Mouse (Mus musculus) left cerebral cortex, adult 8-10 months (tissue): ENCODE measurements around the gene Zfp131. TPM values are rescaled to one million over a fixed set of nuclear protein-coding genes. Genes with fewer than 3 reads are reported as not detected.

Experiments used
- DNase-seq, 2 experiments: peaks; one replicate each; pipeline ENCODE4 v3.0.0; 2022; ENCODE audit warnings: low spot score in 2 of 2
- total RNA-seq, 4 experiments: library from RNA; stranded (reverse); gene quantifications; 2 replicates each; pipeline ENCODE4 v1.2.4; 2022

Gene Zfp131
- total RNA-seq, 4 experiments from 2014 or later = 42.4 to 45.3 (median 44.6) TPM

DNA sequence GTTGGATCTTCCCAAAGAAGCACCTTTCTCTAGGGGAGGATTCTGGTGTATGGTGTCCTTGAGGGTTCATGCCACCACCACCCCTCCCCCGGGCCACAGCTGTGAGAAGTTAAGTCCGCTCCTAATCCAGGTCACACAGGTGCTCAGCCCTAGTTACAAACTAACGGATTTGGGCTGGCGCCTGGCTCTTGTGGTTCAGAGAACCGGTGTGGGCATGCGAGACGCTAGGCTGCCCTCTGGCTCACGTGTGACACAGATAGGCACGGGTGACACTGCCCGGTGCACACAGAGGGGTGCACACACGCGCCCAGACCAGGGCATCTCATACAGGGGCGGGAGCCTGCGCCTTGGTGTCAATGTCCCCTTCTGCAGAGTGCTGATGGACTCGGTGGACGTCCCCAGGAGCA lies 35.5 kb downstream of the Zfp131 start:
- peak; percentile 27 to 38 for DNase-seq

- DNase-seq = peak in 1 of 2 experiments; percentile 9
Measured at GRCm38 (mm10) chr13:119754635-119755020, 36.1 kb downstream of the Zfp131 start.

GRCm38 (mm10) chr13:119753859-119754634 lies 36.6 kb downstream of the Zfp131 start:
- DNase-seq = peak in 1 of 2 experiments; percentile 49

DNA sequence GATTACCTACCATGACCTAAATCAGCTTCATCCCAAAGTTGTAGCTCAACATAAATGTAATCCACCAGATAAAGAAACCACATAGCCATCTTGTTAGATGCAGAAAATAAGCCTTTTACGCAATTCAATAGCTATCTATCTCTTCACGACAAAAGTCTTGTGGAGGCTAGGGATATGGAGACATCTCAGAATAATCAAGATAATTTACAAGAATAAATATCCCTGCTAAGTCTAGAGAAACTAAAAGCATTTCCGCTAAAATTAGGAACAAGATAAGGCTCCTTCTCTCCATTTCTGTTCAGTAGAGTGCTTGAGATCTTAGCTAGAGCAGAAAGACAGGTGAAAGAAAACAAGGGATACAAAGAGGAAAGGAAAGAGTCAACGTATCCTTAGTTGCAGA lies 43.8 kb downstream of the Zfp131 start:
- no peak for DNase-seq

- DNase-seq = no peak
Measured at GRCm38 (mm10) chr13:119743470-119743869, 47.2 kb downstream of the Zfp131 start.

- DNase-seq = no peak
Measured at GRCm38 (mm10) chr13:119742711-119743415, 47.8 kb downstream of the Zfp131 start.

GRCm38 (mm10) chr13:119741390-119742237 lies 49.1 kb downstream of the Zfp131 start:
- DNase-seq = no peak

- no peak for DNase-seq
Measured at GRCm38 (mm10) chr13:119731448-119731847, 59.2 kb downstream of the Zfp131 start.

- DNase-seq = no peak
Measured at GRCm38 (mm10) chr13:119729406-119729805, 61.3 kb downstream of the Zfp131 start.

DNA sequence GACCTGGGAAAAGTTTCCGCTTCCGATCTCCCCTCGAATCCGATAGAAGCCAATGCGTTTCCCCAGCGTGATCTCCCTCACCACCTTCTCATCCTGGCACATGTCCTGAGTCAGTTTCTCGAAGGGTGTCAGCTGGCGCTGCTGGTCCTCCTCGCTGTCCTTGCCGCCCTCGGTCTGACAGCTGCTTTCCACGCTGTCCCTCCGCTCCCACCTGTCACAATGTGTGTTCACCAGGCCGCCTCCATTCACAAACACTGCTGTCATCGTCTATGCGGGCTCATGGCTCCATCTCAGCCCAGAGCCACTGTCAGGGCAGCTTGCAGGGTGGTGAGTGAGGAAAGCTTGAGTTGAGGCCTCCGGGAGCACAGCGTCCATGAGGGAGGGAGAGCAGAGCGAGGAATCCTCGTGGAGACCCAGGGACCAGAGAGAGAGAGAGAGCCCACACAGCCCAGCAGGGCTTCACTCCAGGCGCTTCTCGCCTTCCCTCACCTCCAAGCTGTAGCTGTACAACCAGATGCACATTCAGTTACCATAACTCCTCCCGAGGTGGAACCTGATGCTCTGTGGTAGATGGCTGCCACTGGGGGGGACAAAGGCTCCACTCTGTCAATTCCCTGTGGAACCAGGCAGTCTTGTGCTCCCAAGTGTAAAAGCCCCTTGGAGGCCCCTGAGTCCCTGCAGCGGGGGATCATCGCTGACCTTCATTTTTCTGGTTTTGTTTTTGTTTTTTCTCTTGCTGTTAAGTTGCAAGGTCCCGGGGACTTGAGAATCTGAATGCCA lies 62.9 kb downstream of the Zfp131 start:
- DNase-seq = peak in 1 of 2 experiments; percentile 72

DNA sequence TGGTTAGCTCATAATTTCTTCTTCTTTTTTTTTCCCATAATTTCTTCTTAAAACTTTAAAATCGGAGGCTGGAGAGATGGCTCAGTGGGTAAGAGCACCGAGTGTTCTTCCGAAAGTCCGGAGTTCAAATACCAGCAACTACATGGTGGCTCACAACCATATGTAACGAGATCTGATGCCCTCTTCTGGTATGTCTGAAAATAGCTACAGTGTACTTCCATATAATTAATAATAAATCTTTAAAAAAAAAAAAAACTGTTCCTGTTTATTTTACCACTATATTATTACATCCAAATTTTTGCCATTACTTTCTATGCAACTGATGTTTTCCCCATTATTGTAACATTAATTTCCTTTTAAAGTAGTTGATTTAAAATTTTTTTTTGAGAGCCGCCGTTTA lies 66.1 kb downstream of the Zfp131 start:
- DNase-seq = no peak

DNA sequence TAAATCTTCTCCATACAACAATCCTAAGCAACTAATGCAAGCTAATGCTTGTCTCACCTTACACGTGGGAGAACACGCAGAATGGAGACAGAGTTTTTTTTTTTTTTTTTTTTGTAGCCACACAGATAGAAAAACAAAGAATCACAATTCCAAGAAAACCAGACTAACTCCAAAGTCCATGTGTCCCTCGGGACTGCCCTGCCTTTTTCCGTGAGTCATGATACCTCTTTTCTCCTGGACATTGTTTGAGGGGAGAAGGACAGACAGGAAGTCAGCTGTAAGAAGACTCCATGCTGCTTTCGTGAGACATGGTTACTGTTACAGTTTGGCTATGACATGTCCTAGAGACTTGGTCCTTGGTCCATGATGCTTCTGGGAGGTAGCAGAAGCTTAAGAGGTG lies 67.3 kb downstream of the Zfp131 start:
- DNase-seq = no peak

GRCm38 (mm10) chr13:119722447-119722846 lies 68.2 kb downstream of the Zfp131 start:
- no peak for DNase-seq

GRCm38 (mm10) chr13:119716105-119716504 lies 74.6 kb downstream of the Zfp131 start:
- DNase-seq = no peak

Other genes with a start within 250 kb of the Zfp131 start
- gene Ccl28, start 167.1 kb downstream of the Zfp131 start, total RNA-seq = 1 to 10 TPM; 1.1 to 1.7 (median 1.3) TPM
- gene Hmgcs1, start 100.5 kb downstream of the Zfp131 start, total RNA-seq = 100 to 1,000 TPM; 247 to 305 (median 289) TPM
- gene Nim1k, start 35.0 kb downstream of the Zfp131 start, total RNA-seq = 10 to 100 TPM; 13.8 to 19.8 (median 14.5) TPM
- not detected for gene AF067063, start 39.3 kb upstream of the Zfp131 start, total RNA-seq
- gene D13Ertd608e, start 45.1 kb upstream of the Zfp131 start, total RNA-seq = under 1 TPM in 1 of 4 experiments, not detected in 3; 0.93 TPM
- gene Tcstv1, start 103.9 kb upstream of the Zfp131 start, total RNA-seq = not detected
- gene Gm21761, start 138.4 kb upstream of the Zfp131 start, total RNA-seq = not detected
- not detected for gene B020031M17Rik, start 159.9 kb upstream of the Zfp131 start, total RNA-seq
- not detected for gene Gm36079, start 236.1 kb upstream of the Zfp131 start, total RNA-seq